Mouse (Mus musculus) gastrocnemius, adult 18-20 months (tissue): Measurements from ENCODE around the gene Plcb1. TPM values are rescaled to one million over a fixed set of nuclear protein-coding genes. Genes with fewer than 3 reads are reported as not detected.

ENCODE experiments used
- DNase-seq: peaks from one replicate; pipeline ENCODE4 v3.0.0; 2021; ENCODE audit warnings: low spot score
- total RNA-seq, 2 experiments: library from RNA; stranded (reverse); gene quantifications; 2 replicates each; pipeline ENCODE4 v1.2.3; 2021

Plcb1 gene
- total RNA-seq, 2 experiments from 2014 or later = 1.3 to 1.4 TPM

GRCm38 (mm10) chr2:135053391-135053790, 267.5 kb downstream of the Plcb1 start:
- no peak for DNase-seq

- no peak for DNase-seq
Measured at GRCm38 (mm10) chr2:135067419-135067818, 281.6 kb downstream of the Plcb1 start.

DNA sequence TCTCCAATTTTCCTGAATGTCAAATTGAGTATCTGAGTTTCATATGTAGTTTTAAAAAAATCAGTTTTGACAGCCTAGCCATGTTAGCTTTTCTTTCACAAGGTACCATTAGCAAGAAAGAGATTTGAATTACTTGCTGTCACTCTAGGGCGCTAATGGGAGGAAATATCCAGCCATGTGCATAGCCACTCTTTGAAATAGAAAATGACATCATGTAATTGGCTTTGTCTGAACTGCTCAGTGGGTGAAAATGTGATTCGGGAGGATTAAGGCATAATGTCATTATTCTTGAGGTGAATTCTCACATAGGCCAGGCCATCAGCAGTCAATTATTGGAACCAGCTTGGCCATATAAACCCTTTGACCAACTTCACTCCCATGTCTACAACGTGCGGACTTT, 285.5 kb downstream of the Plcb1 start:
- no peak for DNase-seq

DNA sequence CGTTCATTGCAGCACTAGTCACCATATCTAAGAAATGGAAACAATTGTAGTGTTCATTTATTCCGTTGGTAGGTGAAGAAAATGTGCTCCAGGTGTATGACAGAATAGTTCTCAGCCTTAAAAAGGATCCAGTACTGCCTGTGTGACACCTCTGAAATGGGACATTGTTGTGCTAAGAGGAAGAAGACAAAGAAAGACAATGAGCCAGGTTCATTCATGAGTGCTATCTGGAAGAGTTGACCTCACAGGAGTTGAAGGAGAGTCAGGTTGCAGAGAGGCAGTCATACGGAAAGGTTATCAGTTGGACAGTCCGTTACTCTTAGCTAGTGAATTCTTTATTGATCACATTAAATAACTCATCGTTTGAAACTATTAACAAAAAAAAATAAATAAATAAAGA, 286.6 kb downstream of the Plcb1 start:
- no peak for DNase-seq

GRCm38 (mm10) chr2:135073014-135073413, 287.1 kb downstream of the Plcb1 start:
- no peak for DNase-seq

DNA sequence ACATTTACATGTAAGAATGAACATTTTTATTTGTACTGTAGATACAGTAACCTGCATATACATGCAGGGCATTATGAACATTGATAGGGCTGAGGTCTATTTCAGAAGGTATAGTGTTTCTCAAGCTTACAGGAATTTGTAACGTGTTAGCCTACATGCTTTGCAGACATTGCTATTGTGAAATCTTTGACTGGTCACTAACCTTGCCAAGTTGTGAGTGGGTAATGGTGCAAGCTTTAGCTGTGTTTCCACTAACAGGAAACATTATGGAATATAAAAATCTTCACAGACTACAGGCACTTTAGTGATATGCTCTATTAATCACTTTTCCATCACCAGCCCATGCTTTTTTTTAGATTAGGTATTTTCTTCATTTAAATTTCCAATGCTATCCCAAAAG, 289.5 kb downstream of the Plcb1 start:
- DNase-seq = no peak

DNA sequence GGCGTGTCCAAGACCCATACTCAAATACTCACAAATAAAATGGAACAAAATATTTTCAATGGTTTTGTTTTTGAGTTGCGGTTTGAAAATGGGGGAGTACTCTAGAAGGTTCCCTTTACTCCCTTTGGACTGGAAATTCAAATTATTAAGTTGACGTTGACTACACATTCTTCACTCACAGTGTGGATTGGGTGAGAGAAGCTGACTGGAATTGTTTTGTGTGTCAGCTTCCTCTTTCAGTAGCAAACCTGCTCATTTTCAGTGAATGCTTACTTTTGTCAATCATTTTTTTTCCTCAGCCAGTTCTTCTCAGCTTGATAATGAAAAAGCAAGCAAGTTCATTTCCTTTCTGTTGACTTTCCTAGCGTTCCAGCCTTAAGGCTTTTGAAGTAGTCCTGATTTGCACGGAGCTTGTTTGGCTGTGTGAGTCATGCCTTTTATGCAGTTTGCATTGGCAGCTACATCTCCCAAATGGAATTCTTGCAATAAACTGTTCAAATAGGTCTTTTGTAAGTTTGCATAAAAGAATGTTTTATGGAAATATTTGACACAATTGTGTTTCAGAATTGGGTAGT, 306.8 kb downstream of the Plcb1 start:
- DNase-seq = no peak

- no peak for DNase-seq
Measured at GRCm38 (mm10) chr2:135101292-135101691, 315.4 kb downstream of the Plcb1 start.

GRCm38 (mm10) chr2:135101943-135102342, 316.1 kb downstream of the Plcb1 start:
- no peak for DNase-seq

- no peak for DNase-seq
Measured at GRCm38 (mm10) chr2:135106649-135107048, 320.8 kb downstream of the Plcb1 start.

- no peak for DNase-seq
Measured at GRCm38 (mm10) chr2:135108607-135109006, 322.7 kb downstream of the Plcb1 start.

GRCm38 (mm10) chr2:135114501-135115128, 328.7 kb downstream of the Plcb1 start:
- DNase-seq = no peak

GRCm38 (mm10) chr2:135123057-135123456, 337.2 kb downstream of the Plcb1 start:
- no peak for DNase-seq

DNA sequence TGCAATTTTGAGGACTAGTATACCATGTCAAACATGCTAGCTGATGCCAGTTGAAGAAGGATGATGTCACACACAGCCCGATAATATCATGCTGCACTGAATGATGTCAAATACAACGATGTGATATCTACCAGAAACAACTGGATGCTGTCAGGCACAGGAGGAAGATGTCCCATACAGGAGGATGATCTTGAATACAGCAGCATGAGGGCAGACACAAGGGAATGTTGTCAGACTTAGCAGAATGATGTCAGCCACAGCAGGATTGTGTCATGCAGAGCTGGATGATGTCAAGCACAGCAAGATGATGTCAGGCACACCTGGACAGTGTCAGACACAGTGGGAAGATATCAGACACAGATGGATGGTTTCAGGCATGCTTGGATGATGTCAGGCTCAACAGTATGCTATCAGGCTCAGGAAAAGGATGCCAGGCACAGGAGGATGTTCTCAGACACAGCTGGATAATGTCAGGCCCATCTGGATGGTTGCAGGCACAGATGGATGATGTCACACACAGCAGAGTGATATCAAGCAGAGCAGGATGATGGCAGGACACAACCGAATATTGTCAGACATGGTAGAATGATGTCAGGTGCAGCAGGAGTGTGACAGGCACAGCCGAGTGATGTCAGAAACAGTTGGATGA, 338.0 kb downstream of the Plcb1 start:
- no peak for DNase-seq

GRCm38 (mm10) chr2:135140576-135140975, 354.7 kb downstream of the Plcb1 start:
- DNase-seq = no peak

GRCm38 (mm10) chr2:135152289-135152688, 366.4 kb downstream of the Plcb1 start:
- no peak for DNase-seq

GRCm38 (mm10) chr2:135153248-135153647, 367.4 kb downstream of the Plcb1 start:
- DNase-seq = no peak

GRCm38 (mm10) chr2:135156055-135156454, 370.2 kb downstream of the Plcb1 start:
- DNase-seq = no peak

DNA sequence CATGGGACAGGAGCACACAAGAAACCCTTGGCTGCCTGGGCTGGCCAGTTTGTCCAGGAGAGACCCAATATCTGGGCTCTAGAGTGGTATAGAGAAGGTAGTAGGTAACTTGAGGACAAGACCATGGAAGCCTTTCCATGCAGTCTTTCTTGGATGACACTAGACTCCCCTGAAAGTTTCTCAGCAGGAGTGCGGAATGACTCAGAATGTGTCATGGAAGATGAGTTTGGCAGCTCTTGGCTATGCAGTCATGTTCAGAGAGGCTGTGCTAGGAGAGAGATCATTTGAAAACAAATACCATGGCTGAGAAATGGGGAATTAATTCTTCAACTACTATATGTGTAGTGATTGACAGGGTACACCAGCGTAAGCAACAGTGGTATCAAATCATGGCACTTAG, 372.1 kb downstream of the Plcb1 start:
- DNase-seq = no peak

- DNase-seq = no peak
Measured at GRCm38 (mm10) chr2:135161673-135162072, 375.8 kb downstream of the Plcb1 start.

- no peak for DNase-seq
Measured at GRCm38 (mm10) chr2:135165512-135165911, 379.6 kb downstream of the Plcb1 start.

- DNase-seq = no peak
Measured at GRCm38 (mm10) chr2:135175544-135175943, 389.7 kb downstream of the Plcb1 start.

GRCm38 (mm10) chr2:135187659-135188058, 401.8 kb downstream of the Plcb1 start:
- no peak for DNase-seq
